Mouse (Mus musculus): ENCODE measurements at regions not wholly inside any gene's neighbourhood (a gene's known extent, or its start where the extent isn't known, plus 50 kb on each side); places are given as distances from the start of the nearest gene placed in this dataset.
A peak's percentile ranks its signal among the peaks of the same experiment; 100 is the strongest.

DNA sequence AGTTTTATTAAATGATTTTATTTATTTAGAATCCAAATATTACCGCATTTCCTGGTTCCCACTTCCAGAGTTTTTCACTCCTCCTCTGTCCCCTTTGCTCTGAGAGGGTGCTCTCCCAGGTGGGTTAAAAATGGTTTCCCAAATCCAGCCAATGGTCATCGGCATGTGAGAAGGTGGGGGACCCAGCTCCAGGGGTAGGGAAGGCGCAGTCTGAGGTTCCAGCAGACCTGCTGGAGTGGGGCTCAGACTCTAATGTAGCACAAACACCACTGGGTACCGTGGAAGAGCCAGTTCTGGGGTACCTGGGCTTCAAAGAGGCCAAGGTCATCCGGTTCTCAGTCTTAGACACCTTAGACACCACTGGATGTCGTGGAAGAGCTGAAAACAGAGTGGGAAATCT lies 875.6 kb downstream of the Fscb start:
- no peak for DNase-seq (ENCODE audit: low read depth)

DNA sequence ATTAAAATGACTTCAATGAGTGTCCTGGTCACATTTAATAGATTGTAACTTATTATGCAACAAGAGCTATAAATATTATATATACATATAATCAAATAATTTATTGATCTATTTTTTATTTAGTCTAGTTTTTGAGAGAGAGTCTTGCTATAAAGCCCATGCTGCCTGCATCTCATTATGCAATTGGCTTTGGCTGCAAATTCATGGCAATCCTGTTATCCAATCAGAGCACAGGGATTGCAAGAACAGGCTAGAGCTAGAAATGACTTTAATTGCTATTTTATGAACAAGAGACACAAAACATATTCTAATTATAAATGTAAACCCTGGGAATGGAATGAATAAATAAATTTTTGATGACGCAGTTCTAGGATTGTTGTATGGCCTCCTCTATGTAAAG lies 919.8 kb downstream of the Fscb start:
- no peak for DNase-seq (ENCODE audit: low read depth)

DNA sequence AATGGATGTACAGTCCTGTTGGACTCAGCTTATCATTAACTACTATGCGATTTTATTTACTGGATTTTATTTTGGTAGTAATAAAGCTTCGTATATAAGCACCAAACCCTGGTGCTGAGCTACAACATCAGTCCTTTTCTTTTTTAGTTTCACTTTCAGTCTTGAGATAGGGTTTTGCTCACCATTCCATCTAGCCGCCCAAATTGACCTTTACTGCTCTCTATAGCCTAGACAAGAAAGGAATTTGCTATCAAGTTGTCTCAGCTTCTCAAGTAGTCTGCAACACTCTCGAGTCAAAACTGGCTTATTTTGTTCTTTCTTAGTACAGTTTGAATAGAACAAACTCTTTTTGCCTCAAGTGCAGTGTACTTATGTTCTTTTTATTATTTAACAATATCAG lies 921.7 kb downstream of the Fscb start:
- peak; percentile 77 for DNase-seq (ENCODE audit: low read depth)

DNA sequence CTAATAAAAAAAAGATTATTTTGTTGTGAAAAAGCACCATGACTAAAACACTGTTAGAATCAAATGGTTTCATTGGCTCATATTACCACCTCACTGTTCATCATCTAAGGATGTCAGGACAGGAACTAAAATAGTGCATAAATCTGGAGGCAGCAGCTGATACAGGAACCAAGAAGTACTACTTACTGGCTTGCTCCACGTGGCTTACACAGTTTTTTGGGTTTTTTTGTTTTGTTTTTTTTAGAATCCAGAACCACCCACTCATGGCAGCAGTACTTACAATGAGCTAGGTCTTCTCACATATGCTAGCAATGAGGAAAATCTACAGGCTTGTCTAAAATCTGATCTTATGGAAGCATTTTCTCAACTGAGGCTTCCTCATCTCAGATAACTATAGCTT lies 940.4 kb downstream of the Fscb start:
- DNase-seq (ENCODE audit: low read depth) = no peak

DNA sequence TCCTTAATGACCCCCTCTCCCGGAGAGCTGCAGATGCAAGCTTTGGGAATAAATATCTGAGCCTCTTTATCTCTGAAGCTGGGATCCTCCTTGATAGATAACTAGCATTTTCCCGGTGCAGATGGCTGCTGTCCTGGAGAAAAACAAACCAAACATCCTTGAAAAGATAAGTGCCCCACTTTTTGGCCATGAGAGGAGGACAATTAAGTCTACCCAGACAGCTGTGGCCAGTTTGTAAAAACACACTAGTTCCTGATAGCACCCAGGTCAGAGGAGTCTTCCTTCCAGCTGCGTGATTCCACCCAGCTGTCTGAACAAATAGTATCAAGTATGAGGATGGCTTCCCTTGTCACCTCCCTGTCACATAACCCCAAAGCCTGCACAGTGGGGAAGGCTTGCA lies 970.7 kb downstream of the Fscb start:
- DNase-seq (ENCODE audit: low read depth) = no peak

DNA sequence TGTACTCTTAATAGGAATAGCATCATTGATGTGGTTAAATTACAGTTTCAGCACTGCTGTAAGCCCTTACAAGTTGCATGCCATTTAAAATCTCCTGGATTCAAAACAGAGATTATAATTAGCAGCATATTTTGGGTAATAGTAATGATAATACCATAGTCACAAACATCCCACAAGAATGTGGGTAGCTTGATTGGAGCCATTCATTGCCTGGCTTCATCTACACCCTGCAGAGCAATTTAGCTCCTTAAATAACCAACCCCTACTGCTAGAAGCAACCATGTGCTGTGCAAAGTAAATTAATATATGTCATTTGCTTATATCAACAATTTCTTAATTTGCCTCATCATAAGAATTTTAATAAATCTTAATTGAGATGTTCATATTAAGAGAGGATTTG lies 984.1 kb downstream of the Fscb start:
- DNase-seq (ENCODE audit: low read depth) = no peak

DNA sequence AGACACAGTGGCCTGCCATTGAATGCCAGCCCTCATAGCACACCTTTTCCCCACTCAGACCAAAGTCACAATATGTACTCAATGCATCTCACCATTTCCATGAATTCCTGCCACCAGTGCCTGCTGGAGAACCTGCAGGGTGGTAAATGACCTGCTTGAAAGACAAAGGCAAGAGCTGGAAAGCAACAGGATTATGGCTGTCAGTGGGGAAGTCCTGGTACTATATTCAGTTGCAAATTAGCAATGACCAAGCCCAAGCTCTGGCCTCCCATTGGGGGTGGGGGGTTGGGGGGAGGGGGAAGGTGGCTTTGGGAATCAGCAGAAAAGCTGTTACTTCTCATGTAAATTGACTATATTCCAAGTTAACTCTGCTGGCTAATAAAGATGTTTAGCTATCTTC lies 990.4 kb downstream of the Fscb start:
- DNase-seq (ENCODE audit: low read depth) = no peak

DNA sequence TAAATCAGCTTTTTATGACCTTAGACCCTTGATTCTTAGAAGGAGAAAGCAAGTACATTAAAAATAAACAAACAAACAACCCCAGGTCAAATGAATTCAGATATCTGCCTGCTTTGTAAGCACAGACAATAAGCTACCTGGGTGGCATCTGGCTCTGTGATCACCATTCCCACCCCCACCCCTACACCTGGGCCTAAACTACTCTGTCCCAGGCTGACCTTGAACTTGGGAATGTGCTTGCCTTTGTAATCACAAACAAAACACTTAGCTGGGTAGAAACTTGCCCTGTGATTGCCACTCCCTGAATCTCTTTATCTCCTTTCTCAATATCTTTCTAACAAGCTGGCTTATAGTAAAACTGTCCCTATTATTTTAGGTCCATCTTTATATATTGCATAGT lies 1005.6 kb downstream of the Fscb start:
- DNase-seq (ENCODE audit: low read depth) = no peak

Data from 416B (cell line).